Mouse (Mus musculus): Measurements from ENCODE around the gene Mrc2. TPM values are rescaled to one million over a fixed set of nuclear protein-coding genes. Genes with fewer than 3 reads are reported as not detected.

The Mrc2 gene
- polyA plus RNA-seq, 1 experiment from 2014 or later = 5.5 TPM

DNA sequence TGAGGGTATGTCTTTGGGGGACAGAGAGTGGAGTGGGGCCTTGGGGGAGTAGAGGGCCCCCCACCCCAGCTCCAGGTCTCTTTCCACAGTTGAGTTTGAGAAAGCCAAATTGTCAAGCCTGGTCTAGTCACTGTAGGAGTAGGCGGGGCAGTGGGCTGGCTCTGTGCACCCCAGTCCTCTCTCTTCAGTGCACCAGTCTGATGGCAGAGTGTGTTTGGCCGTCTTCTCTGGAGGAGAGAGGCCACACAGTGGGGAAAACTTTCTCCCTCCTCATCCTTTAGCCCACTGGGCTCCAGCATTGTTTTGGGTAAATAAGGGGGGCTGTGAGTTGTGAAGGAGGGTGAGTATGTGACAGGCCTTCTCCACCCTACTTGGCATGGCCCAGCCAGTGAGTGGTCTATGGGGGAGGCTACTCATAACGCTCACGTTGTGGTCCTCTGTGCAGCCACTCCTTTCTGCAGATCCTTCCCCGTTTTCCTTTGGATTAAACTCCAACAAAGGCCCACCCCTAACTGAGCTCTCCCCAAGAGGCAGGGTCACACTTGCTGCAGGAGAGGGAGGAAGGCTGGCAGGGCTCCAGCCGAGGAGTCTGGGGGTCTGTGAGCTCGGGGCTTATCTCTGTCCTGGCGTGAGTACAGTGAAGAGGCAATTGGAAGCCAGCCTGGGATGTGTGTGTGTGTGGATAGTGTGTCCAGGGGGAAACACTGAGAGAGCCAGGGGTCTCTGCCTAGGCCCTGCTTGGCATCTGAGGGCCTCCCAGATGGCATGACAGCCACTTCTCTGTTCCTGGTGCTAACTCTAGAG, 41.6 kb downstream of the Mrc2 start:
- peak; percentile 47; the same call in 1 of the 2 replicates for ATAC-seq (ENCODE audit: low FRiP score)
- Histone ChIP-seq H3K4me1 (replicated peaks) (peaks cover 22% of the 10 kb centered on the region), H3K4me2 (no peak overlapping the region), H3K4me3 (no peak overlapping the region), H3K36me3 (no peaks in the 10 kb centered on the region), H3K27me3 (no peaks in the 10 kb centered on the region), H3K9ac (no peak overlapping the region), H3K27ac (no peak overlapping the region), H3K9me3 (no peaks in the 10 kb centered on the region)
- 66% methylated on average over 8 of the region's 8 CpGs for WGBS

GRCm38 (mm10) chr11:105338596-105339390, 46.4 kb downstream of the Mrc2 start:
- no peak overlapping the region for H3K4me2 ChIP-seq
- no peak overlapping the region for H3K9ac ChIP-seq
- ATAC-seq (ENCODE audit: low FRiP score) = no peak
- peaks cover 13% of the 10 kb centered on the region for H3K4me1 ChIP-seq (replicated peaks)
- H3K27ac ChIP-seq = no peak overlapping the region
- 69% methylated on average over 12 of the region's 12 CpGs for WGBS
- no peaks in the 10 kb centered on the region for H3K27me3 ChIP-seq
- no peaks in the 10 kb centered on the region for H3K9me3 ChIP-seq
- H3K36me3 ChIP-seq = peaks cover 3% of the 10 kb centered on the region; the same call in 1 of the 2 replicates
- H3K4me3 ChIP-seq = no peak overlapping the region

- no peaks in the 10 kb centered on the region for H3K9me3 ChIP-seq
- no peak for ATAC-seq (ENCODE audit: low FRiP score)
- H3K27ac ChIP-seq = no peak overlapping the region
- no peak overlapping the region for H3K4me3 ChIP-seq
- H3K4me1 ChIP-seq (replicated peaks) = 0 out of 2 replicates have a peak, but pooled peaks cover 4% of the 10 kb centered on the region
- WGBS = 82% methylated on average over 2 of the region's 2 CpGs
- no peak overlapping the region for H3K4me2 ChIP-seq
- no peak overlapping the region for H3K9ac ChIP-seq
- H3K36me3 ChIP-seq = peaks cover 3% of the 10 kb centered on the region; the same call in 1 of the 2 replicates
- no peaks in the 10 kb centered on the region for H3K27me3 ChIP-seq
Observed at GRCm38 (mm10) chr11:105345284-105345683, 52.8 kb downstream of the Mrc2 start.

DNA sequence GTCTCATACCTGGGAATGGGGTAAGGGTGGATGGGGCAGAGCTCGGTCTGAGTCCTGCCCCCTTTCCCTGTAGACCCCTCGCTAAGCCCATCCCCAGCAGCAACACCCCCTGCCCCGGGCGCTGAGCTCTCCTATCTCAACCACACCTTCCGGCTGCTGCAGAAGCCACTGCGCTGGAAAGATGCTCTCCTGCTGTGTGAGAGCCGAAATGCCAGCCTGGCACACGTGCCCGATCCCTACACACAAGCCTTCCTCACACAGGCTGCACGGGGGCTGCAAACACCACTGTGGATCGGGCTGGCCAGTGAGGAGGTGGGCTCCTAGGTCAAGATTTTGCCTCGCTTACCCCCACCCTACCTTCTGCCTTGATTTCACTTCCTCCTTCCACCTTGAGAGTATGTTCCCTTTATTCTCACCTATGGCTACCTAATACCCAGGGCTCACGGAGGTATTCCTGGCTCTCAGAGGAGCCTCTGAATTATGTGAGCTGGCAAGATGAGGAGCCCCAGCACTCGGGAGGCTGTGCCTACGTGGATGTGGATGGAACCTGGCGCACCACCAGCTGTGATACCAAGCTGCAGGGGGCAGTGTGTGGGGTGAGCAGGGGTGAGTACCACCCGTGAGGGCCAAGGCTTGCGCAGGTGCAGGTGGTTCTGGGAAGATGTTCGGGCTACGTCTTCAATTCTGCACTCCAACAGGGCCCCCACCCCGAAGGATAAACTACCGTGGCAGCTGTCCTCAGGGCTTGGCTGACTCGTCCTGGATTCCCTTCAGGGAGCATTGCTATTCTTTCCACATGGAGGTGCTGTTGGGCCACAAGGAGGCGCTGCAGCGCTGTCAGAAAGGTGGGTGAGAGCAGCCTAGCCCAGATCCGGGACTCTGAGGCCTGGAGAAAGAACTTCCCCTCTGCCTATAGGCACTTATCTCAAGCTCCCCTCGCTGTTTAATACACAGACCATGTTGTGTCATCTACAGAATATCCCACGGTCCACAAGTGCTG, 55.0 kb downstream of the Mrc2 start:
- Histone ChIP-seq H3K27me3 (no peaks in the 10 kb centered on the region), H3K27ac (no peak overlapping the region), H3K9ac (0 out of 2 replicates have a peak overlapping the region, but pooled peaks have one; percentile 43), H3K36me3 (no peaks in the 10 kb centered on the region), H3K4me2 (no peak overlapping the region), H3K4me3 (no peak overlapping the region), H3K9me3 (no peaks in the 10 kb centered on the region), H3K4me1 (replicated peaks) (0 out of 2 replicates have a peak, but pooled peaks cover 10% of the 10 kb centered on the region)
- whole genome bisulfite sequencing = 60% methylated on average over 28 of the region's 28 CpGs
- ATAC-seq (ENCODE audit: low FRiP score) = peak; percentile 57

DNA sequence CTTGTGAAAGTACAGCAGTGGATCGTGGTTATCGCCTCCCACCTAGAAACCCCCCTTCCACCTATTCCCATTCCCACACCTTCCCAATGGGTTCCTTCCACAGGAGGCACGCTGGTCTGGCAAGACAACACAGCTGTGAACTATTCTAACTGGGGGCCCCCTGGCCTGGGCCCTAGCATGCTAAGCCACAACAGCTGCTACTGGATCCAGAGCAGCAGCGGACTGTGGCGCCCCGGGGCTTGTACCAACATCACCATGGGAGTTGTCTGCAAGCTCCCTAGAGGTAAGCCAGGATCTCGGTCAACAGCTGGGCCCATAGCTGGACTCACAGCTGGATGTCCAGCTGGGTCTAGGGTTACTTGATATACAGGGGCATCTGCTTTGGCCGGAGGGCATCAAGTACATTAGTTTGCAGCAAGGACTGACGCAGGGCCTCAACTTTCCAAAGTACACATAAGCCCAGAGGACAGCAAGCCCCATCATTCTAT, 56.1 kb downstream of the Mrc2 start:
- Histone ChIP-seq H3K27me3 (no peaks in the 10 kb centered on the region), H3K4me3 (no peak overlapping the region), H3K4me1 (replicated peaks) (peaks cover 17% of the 10 kb centered on the region), H3K9me3 (no peaks in the 10 kb centered on the region), H3K9ac (no peak overlapping the region), H3K27ac (no peak overlapping the region), H3K4me2 (no peak overlapping the region), H3K36me3 (no peaks in the 10 kb centered on the region)
- ATAC-seq (ENCODE audit: low FRiP score) = 0 out of 2 replicates have a peak, but pooled peaks have one; percentile 25
- whole genome bisulfite sequencing = 93% methylated on average over 9 of the region's 9 CpGs

DNA sequence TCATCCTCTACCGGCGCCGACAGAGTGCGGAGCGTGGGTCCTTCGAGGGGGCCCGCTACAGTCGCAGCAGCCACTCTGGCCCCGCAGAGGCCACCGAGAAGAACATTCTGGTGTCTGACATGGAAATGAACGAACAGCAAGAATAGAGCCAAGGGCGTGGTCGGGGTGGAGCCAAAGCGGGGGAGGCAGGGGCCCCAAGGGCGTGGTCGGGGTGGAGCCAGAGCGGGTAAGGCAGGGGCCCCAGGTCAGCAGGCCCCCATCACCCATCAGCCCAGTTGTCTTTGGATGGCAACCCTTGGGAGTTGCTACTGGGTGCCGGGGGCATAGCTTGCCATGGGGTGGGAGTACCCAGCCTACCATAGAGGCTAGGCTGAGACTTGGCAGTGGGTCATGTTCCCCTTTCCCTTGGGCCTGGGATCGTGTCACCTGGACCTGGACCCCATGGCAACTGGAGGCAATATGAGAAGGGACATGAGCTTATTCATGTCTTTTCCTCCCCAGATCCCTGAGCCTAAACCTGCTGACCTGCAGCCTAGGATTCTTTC, 57.4 kb downstream of the Mrc2 start:
- H3K9ac ChIP-seq = no peak overlapping the region
- no peak overlapping the region for H3K27ac ChIP-seq
- no peaks in the 10 kb centered on the region for H3K27me3 ChIP-seq
- no peak for ATAC-seq (ENCODE audit: low FRiP score)
- H3K4me3 ChIP-seq = no peak overlapping the region
- H3K36me3 ChIP-seq = no peaks in the 10 kb centered on the region
- H3K9me3 ChIP-seq = no peaks in the 10 kb centered on the region
- H3K4me1 ChIP-seq (replicated peaks) = peaks cover 18% of the 10 kb centered on the region
- WGBS = 95% methylated on average over 19 of the region's 19 CpGs
- no peak overlapping the region for H3K4me2 ChIP-seq

DNA sequence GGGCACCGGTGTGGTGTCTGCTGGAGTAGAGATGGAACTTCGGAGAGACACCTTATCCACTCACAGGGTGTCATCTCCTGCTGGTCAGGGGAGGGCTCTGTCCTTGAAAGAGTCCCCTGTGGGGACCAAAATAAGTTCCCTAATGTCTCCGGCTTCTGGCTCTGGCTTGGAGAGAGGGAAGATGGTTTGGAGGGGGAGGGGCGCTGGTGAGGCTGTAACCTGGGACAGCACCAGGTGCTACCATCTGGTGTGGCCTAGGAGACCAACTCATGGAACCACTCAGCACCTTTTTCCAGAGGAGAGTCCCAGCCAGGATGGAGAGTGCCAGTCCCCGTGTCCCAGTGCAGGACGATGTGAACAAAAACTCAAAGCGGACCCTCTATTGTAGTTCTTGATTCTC, 58.2 kb downstream of the Mrc2 start:
- Histone ChIP-seq H3K4me3 (no peak overlapping the region), H3K4me1 (replicated peaks) (peaks cover 18% of the 10 kb centered on the region), H3K9me3 (no peaks in the 10 kb centered on the region), H3K36me3 (no peaks in the 10 kb centered on the region), H3K9ac (no peak overlapping the region), H3K4me2 (no peak overlapping the region), H3K27ac (no peak overlapping the region), H3K27me3 (no peaks in the 10 kb centered on the region)
- WGBS = 88% methylated on average over 7 of the region's 7 CpGs
- no peak for ATAC-seq (ENCODE audit: low FRiP score)

DNA sequence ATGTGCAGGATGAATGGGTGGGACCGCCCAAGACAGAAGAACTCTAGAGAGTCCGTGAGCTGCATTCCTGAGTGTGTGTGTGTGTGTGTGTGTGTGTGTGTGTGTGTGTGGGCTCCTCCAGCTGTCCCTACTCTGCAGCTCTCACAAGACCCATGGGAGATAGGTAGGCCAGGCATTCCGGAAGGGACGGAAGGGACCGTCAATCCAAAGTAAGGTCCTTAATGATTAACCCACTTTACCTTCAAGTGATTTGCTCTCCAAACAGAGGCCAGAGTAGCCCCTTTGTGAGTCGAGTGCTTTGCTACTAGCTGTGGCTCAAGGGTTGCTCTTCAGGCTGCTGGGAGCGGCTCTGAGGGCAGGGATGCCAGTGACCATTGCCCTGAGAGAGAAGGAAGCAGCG, 59.7 kb downstream of the Mrc2 start:
- Histone ChIP-seq H3K4me2 (no peak overlapping the region), H3K27me3 (no peaks in the 10 kb centered on the region), H3K27ac (no peak overlapping the region), H3K4me3 (no peak overlapping the region), H3K9me3 (no peaks in the 10 kb centered on the region), H3K36me3 (no peaks in the 10 kb centered on the region), H3K4me1 (replicated peaks) (peaks cover 18% of the 10 kb centered on the region), H3K9ac (no peak overlapping the region)
- no peak for ATAC-seq (ENCODE audit: low FRiP score)
- 55% methylated on average over 8 of the region's 8 CpGs for WGBS

DNA sequence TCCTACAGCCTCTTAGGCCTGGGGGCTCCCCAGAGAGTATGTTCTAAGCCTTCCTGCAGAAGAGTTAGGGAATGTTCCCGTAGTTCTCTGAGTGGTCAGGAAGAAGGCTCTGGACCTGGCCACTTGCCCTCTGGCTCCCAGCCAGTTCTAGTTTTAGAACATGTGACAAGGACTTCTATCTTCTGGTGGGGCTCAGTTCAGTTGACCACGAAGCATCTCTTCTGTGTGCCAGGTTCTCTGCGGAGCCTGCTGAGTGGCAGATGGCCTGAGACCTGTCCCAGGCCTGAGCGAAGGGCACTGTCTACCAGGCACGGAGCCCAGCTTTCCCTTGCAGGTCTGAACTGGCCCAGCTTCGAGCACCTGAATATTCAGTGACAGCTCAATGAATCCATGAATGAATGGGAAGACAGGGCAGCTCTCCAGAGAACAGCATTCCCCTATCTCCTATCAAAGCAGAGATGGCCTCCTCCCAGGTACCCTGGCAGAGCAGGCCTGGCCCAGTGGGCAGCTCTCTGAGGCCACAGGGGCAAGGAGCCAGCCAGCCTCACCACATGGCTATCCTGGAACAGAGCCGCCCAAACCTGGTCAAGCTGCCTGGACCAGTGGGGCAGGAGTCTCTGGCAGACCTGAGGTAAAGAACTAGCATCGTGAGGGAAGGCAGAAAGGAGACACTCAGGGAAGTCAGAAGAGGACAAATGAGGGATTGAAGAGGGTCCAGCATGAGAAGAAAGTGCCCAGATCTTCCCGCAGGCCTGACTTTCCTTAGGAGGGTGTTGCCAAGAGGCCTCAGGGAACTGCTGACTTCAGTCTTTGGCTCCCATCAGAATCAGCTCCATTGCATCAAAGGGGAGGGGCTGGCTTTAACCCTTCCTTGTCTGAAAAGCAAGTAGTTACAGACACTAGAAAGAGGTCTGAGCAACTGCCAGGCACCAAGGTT, 60.8 kb downstream of the Mrc2 start:
- no peaks in the 10 kb centered on the region for H3K27me3 ChIP-seq
- peaks cover 14% of the 10 kb centered on the region for H3K4me1 ChIP-seq (replicated peaks)
- no peak overlapping the region for H3K4me2 ChIP-seq
- H3K4me3 ChIP-seq = no peak overlapping the region
- H3K9me3 ChIP-seq = no peaks in the 10 kb centered on the region
- 0 out of 2 replicates have a peak overlapping the region, but pooled peaks have one; percentile 19 for H3K9ac ChIP-seq
- peak overlapping the region; percentile 3; the same call in 1 of the 2 replicates for H3K27ac ChIP-seq
- WGBS = 59% methylated on average over 9 of the region's 9 CpGs
- H3K36me3 ChIP-seq = no peaks in the 10 kb centered on the region
- no peak for ATAC-seq (ENCODE audit: low FRiP score)

- H3K4me3 ChIP-seq = no peak overlapping the region
- ATAC-seq (ENCODE audit: low FRiP score) = no peak
- H3K36me3 ChIP-seq = no peaks in the 10 kb centered on the region
- H3K27me3 ChIP-seq = no peaks in the 10 kb centered on the region
- no peak overlapping the region for H3K9ac ChIP-seq
- WGBS = 90% methylated on average over 4 of the region's 4 CpGs
- H3K27ac ChIP-seq = no peak overlapping the region
- peaks cover 14% of the 10 kb centered on the region for H3K4me1 ChIP-seq (replicated peaks)
- no peaks in the 10 kb centered on the region for H3K9me3 ChIP-seq
- no peak overlapping the region for H3K4me2 ChIP-seq
Observed at GRCm38 (mm10) chr11:105353891-105354280, 61.4 kb downstream of the Mrc2 start.

All from hindbrain, embryonic 13.5 days (tissue).